Mouse (Mus musculus) R1 (cell line): ENCODE data around the gene Zranb3.
A peak's percentile ranks its signal among the peaks of the same experiment; 100 is the strongest.
"Not testable (repeated sequence)": the region's sequence is repeated elsewhere in the genome, so short reads cannot be mapped to it uniquely, and the experiment has no call there.

Experiments used
- DNase-seq: peaks from one replicate; pipeline ENCODE4 v3.0.0-alpha.2; 2018; ENCODE audit warnings: low read depth, low spot score

Zranb3 gene

DNA sequence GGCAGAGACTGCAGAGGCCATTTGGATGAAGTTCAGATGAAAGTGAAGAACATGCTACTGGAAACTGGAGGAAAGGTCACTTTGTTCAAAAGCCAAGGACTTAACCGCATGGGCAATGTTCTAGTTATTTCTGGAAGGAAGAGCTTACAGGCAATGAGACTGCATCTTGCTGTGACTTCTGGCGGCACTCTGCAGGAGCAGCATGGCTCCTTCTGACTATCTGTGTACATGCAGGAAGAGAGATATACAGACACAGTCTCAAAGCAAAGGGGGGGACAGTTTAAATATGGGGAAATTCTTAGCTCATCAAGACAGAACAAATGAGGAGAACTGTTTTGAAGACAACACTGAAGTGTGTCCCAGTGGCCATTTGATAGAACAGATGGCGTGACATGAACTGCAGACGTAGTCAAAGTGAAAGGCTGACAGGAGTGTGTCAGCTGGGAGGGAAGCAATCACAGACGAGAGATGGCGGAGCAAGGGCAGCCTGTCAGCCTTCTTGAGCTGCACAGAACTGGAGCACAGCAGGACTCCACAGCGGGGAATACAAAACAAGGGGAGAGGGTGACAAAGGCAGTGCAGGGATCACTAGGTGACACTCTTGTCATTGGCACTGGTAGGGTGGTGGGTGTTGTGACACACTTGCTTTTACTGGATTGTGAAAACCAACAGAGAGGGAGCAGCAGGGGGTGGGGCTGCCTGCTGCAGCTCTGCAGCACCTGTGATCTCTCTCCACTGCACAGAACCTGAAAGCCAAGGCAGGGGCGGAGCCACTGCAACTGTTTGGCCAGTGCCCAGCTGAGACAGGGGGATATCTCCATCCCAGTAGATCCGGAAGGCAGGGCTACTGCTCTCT, 112.7 kb downstream of the Zranb3 start:
- DNase-seq: peak; percentile 61

DNA sequence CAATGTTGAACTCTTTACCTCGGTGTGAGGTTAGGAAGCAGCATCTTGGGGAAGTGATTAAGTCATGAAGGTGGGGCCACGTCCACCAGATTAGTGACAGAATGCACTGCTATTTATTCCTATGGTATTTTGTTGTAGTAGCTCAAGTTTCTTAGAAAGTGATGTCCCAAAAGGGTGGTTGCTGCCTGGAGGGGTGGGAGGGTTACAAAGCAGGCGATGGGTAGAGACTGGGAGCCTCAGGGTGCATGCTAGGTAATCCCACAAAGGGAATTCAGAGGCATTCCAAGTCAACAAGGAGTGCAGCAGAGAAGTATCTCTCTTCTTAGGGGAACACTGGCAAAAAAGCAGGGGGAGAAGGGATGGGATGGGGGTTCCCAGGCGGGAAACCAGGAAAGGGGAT, 113.5 kb downstream of the Zranb3 start:
- DNase-seq: no peak

DNA sequence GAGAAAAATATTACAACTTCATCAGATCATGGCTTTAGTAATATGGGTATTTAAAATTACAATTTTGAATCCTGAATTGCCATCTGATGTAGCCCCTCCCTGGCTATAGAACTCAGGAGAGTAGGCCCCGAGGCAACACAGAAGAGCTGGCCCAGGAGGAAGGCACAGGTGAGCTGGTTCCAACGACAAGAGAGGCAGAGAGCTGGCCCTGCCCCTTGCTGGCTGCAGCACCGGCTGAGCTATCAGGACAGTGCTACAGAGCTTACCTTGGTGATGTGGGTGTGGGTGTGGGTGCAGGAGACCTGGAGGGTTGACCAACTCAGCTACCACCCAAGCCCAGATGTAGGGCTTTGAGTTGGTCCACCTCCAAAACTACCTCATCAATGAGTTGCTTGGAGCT, 114.6 kb downstream of the Zranb3 start:
- no peak for DNase-seq

DNA sequence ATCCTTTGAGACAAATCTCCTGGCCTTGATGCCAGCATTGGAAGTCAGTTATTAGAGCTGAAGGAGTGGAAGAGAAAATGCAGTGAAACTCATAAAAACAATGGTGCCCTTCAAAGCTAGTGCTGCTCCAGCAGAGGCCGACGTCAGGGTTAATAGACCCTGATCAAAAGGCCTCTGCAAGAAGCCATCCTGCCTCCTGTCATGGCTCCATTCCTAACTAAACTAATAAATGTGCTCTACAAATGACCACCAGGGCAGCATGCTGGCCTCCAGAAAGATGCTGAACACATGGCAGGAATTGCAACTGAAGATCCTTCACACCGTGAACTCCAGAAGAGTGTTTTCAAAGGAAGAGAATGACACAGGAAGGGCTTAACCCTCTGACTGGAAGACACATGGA, 117.5 kb downstream of the Zranb3 start:
- no peak for DNase-seq

DNA sequence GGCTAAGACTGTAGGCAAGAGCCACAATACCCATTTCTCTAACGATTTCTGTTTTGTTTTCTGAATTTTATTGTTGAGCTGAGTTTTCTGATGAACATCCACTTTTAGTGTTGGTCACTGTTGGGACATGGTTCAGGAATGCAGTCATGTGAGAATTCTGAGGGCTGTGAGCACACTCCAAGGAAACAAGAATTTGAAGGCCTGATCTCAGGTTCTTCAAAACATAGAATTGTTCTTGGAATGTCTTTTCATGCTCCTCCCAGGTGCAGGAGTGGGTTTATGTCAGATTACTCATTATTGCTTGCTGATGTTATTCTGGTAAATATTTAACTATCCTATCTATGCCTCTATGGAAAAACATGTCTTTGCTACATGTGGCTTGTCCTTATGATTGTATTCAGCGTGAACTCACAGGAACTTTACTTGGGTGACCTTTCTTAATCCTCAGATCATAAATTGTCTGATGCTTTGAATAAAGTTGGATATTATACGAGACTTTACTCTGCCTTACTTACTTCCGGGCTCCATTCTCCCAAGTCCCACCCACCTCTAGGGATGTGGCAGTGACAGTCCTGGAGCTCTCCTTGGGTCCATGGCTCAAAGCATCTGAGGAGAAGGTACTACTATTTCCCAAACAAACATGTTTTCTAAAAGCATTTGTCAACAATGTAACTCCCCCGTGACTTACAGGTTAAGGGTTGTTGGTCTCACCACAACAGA, 119.4 kb downstream of the Zranb3 start:
- DNase-seq: no peak

DNA sequence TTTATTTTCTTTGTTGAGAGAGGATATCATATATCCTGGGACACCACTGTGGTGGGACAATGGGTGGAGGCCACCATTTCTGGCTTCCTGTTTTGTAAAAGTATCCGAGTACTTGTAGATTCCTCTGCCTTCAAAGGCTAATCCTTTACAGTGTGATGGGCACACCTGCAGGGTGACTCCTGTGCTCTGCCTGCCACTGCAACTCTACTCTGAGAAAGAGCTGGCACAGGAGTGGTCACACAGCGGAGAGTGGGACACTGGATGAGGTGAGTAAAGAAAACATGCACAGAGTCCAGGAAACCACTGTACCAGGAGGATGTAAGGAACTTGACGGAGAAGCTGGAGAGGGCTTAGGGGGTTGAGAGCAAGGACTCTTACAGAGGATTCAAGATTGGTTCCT, 120.6 kb downstream of the Zranb3 start:
- no peak for DNase-seq

DNA sequence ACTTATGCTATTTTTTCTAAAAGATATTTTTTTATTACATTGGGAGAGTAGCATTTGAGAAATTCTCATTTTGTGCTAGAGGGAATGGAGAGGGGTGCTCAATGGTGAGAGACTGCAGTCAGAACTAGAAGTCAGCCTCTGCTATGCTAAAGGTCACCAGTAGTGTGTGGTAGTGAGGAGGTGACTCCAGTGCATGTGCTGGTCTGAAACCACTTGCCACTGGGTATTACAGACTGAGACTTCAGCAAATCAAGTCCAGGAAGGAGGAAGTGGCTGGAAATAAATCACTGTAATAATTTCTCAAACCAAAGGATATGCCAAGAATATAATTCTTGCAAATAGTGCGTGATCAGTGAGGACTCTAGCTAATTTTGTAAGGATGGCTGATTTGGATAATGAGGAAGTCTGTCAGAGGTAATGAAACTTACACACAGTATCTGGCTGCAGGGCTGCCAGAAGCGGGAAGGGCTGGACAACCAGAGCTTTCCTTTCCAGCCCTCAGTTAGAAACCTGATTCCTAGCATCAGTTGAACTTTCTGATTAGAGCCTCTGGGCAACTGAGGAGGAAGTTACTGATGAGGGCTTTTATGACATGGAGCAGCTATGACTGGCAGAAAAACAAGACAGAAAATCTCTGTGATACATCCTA, 121.8 kb downstream of the Zranb3 start:
- no peak for DNase-seq

DNA sequence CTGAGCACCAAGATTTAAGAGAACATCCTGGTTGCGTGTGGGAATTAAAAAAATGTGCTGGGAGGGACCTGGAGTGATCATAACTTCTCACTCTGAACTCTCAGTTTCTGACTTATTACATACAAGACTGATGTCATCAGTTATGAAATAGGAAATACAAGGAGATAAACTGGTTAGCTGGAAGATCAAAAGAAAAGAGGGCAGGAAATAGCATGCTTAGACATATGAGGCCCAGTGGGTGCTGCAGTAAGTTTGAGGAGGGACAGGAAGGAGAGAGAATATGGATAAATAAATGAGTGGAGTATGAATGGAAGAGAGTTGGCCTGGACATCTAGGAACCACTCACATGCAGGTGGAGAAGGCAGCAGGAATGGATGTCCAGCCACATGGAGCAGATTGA, 124.7 kb downstream of the Zranb3 start:
- no peak for DNase-seq

DNA sequence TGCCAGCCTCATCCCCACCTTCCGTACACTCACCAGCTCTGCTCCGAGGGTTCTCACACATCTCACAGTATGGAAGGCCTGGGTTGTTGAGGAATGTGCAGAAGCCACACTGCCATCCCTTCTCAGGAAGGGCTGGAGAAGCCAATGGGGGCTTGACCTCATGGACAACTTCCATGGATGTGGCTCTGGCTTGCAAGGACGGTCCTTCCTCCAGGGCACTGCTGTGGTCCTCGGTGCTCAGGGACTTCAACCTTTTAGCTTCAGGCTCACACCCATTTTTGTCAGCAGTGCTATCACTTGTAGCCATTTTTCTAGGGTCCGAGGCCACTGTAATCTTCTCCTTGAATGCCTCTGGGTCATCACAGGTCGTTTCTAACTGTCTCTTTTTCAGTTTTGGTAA, 126.7 kb downstream of the Zranb3 start:
- no peak for DNase-seq

DNA sequence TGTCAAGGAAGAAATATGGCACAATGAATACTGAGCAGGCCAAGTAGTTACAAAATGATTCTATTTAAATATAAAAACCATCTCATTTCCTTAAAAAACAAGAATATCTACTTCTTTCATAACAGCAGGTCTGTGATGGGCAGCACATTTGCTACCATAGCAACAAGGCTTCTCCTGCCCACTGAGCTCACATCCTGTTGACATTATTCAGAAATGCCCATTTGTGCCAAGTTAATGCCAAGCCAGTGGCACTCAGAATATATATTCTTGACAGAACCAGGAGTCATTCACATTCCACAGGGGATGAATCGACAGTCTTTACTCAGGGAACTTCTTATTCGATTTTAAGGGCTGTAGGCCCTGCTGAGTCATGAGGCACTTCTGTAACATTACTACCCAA, 127.2 kb downstream of the Zranb3 start:
- no peak for DNase-seq

DNA sequence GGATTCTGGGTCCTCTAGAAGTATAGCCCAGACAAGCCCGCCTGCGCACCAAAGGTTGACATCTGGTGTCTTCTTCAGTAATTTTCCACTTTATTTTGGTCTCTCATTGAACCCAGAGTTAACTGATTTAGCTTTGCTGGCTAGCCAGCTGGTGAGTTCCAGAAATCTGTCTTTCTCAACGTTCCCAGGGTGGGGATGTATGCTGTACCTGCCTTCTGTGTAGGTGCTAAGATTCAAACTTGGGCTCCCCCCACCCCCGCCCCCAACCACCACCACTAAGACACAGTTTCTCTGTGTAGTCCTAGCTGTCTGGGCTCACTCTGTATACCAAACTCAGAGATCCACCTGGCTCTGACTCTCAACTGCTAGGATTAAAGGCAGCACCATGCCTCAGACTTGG, 128.8 kb downstream of the Zranb3 start:
- DNase-seq: no peak

DNA sequence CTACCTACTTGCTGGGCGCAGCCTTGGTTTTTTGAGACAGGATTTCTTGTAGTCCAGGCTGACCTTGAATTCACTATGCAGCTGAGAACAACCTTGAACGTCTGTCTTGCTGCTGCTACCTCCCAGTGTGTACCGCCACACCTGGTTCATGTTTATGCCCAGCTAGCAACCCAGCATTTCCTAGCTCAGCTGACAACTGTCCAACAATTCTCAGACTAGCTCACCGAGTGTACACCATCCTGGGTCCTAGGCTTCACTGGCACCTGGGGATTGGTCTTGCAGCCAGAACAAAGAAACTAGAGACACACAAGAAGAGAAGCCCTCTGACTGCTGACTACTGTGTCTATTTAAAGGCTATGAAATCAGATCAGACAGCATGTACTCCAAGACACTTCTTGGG, 132.0 kb downstream of the Zranb3 start:
- no peak for DNase-seq

DNA sequence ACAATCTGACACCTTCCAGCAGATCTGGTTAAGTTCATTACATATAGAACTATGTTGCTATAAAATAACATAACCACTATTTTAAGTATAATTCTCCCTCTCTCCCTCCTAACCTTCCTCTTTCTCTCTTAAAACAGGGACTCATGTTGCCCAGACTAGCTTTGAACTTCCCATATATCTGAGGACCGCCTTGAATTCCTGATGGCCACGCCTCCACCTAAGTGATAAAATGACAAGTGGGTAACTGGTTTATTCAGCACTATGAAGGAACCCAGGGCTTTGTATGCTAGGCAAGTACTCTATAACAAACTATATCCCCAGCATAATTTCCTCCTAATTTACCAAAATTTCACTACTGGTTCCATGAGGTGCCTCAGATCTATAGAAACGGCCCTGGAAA, 139.5 kb downstream of the Zranb3 start:
- DNase-seq: no peak

DNA sequence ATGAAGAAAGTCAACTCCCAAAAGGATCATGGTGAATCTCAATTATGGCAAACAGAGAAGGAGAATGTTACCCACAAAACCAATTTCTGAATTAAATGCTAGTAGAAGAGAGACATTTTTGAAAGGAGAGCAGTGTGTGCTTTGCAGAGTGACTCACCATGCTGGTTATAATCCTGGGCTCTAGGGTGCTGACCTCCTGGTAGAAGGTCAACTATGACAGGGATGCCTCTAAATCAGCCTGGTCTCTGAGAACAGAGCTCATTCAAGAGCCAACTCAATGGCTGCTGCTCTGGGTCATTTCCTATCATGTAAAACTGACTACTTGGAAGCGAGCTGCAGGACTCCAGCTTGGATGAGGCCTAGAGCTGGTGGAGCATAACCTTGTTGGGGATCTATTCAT, 141.7 kb downstream of the Zranb3 start:
- no peak for DNase-seq

DNA sequence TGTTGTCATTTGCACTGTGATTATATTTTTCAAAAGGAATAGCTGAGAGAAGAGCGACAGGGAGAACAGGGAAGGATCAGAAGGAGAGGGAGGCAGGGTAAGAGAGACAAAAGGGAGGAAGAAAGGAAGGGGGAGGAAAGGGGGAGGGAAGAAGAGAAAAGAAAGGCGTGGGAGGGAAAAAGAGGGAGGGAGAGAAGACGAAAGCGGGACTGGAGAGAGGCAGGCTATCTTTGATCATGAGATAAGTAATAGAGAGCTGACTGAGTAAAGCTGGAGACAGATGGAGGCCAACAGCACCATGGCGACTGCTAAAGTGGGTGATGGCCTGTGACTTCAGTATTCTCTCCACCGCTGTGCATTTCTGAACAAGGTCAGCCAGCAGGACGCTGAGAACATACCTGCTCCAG, 143.5 kb downstream of the Zranb3 start:
- DNase-seq: no peak

DNA sequence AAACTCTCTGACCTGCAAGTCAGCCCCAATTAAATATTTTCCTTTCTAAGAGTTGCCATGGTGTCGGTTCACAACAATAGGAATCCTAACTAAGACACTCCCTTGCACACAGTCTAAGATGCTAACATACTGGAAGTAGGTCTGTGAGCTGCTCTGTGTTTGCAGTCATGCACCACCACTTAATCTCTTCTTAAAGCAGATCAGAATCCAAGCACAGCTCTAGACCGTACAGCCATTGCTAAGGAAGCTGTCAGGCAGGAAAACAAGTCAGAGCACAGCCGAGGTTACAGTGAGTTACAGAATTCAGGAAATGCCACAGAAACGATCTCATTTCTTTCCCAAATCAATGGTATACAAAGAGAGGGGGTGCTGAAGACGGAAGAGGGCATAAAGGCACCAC, 144.0 kb downstream of the Zranb3 start:
- no peak for DNase-seq

DNA sequence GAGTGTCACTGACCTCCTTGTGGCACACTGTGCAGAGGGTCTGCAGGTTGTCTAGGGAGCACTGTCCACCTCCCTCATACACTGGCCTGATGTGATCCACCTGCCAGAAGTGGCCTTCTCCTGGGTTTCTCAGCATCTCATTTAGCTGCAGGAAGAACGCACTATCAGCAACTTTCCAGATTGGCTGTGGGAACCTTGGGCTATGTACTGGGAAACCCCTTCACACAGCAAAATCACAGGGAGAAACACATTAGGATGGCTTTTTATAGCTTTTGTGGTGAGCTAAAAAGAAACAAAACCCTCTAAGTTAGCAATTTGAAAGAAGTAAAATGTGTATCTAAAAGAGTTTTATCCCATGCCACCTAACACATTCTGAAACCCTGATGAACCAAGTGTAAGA, 146.3 kb downstream of the Zranb3 start:
- no peak for DNase-seq

DNA sequence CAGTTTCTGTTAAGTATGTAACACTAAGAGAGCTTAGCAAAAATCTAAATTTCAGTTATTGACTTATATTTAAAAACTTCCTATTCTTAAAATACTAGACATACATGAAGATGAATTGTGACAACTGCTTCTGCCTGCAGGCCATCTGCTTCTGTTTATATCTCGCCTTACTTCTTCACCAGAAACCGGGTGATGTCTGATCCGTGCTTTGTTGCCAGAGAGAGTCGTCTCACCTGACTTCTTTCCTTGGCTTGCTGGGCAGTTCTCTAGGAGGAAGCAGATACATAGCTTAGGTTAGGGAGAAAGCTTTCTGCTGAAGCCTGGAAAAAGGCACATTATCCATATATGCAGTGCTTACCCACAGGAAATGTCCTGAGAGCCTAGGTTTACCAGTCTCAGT, 148.0 kb downstream of the Zranb3 start:
- DNase-seq: no peak

DNA sequence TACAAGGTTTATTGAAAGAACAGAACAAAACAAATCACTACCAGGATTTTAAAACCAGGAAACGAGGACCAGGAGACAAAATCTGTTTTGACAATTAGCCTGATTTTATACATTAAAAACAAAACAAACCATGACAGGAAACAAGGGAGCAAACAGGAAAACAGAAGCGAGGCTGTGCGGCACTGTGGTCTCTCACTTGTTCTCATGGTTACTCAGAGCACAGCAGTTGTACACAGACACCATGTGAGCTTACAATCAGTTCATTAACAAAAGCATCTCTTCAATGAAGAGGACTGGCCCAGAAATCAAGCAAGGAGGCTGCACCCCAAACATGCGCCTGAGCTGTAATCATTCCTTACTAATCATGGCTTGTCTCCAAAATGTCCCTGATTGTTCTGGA, 148.6 kb downstream of the Zranb3 start:
- not testable (repeated sequence) for DNase-seq

DNA sequence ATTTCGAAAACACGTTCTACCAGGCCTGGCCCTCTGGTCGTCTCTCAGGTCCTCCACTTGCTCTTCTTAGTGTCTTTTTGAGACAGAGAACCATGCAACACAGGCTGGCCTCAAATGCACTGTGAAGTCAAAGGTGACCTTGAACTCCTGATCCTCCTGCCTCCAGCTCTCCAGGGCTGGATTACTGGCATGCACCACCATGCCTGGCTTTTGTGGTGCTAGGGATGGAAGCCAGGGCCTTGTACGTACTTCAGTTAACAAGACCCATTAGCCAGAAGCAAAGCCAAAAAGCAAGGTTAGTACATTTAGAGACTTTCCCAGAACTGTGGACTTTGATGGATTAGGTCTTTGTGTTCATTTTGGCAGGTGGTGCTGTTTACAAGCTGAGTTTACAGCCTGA, 150.6 kb downstream of the Zranb3 start:
- peak; percentile 15 for DNase-seq

DNA sequence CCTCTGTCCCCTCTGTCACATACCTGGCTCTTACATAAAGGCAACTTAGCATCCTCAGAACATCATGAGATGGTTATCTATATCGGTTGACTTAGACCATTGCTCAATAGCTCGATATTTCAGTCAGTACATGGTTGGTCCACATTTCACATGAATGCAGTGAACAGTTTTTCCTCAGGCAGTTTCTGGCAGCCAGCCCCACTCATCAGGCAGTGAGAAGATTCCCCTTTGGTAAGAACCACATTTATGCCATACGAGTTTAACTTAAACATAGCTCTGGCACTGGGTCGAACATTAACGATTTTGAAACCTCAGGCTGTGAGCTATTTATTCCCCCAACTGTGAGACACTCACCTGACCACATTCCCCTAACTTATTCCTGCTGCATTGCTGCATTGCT, 154.1 kb downstream of the Zranb3 start:
- no peak for DNase-seq

DNA sequence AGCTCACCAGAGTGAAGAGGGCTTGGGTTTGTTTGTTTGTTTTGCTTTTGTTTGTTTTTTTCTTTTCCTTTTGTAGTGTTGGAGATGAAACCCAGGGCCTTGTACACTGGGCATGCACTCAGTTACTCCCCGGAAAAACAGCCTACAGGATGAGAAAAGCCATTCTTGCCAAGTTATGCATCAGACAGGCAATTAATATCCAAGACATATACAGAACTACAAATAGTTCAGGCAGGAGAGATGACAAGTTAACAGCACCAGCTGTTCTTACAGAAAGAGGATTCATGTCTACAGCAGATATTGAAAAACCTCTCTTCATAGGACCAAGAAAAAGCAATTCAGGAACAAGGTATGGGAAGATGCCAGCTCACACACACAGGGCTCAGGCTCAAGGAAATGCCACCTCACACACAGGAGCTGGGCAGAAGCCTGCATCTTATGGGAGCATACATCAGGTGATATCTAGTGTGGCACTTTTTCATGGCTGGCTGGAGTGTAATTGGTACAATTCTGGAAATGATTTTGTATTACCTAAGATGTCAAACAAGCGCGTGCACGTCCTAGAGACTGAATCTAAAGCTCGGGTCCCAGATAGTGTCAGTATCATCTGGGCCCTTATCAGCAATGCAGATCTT, 156.1 kb downstream of the Zranb3 start:
- DNase-seq: no peak
